Mouse (Mus musculus) hindbrain, embryonic 10.5 days (tissue): ENCODE results near the gene Rnf145. TPM values are rescaled to one million over a fixed set of nuclear protein-coding genes. Genes with fewer than 3 reads are reported as not detected.

Source experiments
- DNase-seq: peaks from one replicate; pipeline ENCODE4 v3.0.0-alpha.2; 2017; ENCODE audit warnings: low spot score
- H3K27ac ChIP-seq: fragments of 300-500 bp; sonication (generic); 2 replicates; pipeline ENCODE4 v1.5.1; 2016; ENCODE audit warnings: mild to moderate bottlenecking, moderate library complexity
- H3K27me3 ChIP-seq: fragments of 300-500 bp; sonication (generic); 2 replicates; pipeline ENCODE4 v1.6.1; 2016; ENCODE audit warnings: mild to moderate bottlenecking; ENCODE audit not compliant: poor library complexity, insufficient read depth, severe bottlenecking
- H3K36me3 ChIP-seq: fragments of 300-500 bp; sonication (generic); 2 replicates; pipeline ENCODE4 v1.6.1; 2016; ENCODE audit warnings: mild to moderate bottlenecking, moderate library complexity
- H3K4me1 ChIP-seq: fragments of 300-500 bp; sonication (generic); replicated peaks from 2 replicates; pipeline ENCODE4 v1.6.1; 2016; ENCODE audit warnings: mild to moderate bottlenecking
- H3K4me3 ChIP-seq: fragments of 300-500 bp; sonication (generic); 2 replicates; pipeline ENCODE4 v1.5.1; 2016; ENCODE audit warnings: mild to moderate bottlenecking, moderate library complexity
- H3K9me3 ChIP-seq: fragments of 300-500 bp; sonication (generic); 2 replicates; pipeline ENCODE4 v1.6.1; 2016; ENCODE audit warnings: mild to moderate bottlenecking, moderate library complexity
- WGBS: fragments of 180-500 bp; shearing (Covaris S2); methylation state at CpG from one replicate; pipeline ENCODE4 v1.1.7; 2016; 5-methylcytosine and 5-hydroxymethylcytosine counted together
- polyA plus RNA-seq: library from polyadenylated mRNA; unstranded; fragments of >200 nt; fragmentation: Nextera tagmentation; extraction: Ambion mirVana; gene quantifications from 2 replicates; pipeline ENCODE4 v1.2.1, GENCODE M21; 2016

Rnf145 gene
- polyA plus RNA-seq, 1 experiment from 2014 or later: 125 TPM

DNA sequence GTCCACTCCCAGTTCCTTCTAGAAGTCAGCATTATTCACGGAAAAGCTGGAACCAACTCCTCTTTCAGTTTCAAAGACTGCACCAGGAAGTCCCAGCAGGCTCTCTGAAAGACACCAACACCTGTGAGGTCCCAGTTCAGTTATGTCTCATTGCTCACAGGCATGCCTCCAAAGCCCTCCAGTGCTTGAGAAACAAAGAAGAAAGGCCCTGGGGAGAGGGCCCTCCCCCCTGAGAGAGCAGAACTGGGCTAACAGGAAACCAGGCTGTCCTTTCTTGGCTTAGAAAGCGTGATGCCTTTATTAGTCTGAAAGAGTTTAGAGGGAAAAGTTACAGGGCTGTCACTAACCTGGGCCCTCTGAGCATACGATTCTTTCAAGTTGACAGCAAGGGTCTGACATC, 22.5 kb upstream of the Rnf145 start:
- Histone ChIP-seq H3K36me3 (no peaks in the 10 kb centered on the region), H3K27me3 (no peaks in the 10 kb centered on the region), H3K9me3 (no peaks in the 10 kb centered on the region), H3K27ac (no peak overlapping the region), H3K4me3 (no peak overlapping the region), H3K4me1 (peaks cover 10% of the 10 kb centered on the region)
- no peak for DNase-seq
- WGBS: 55% methylated on average over 3 of the region's 3 CpGs

DNA sequence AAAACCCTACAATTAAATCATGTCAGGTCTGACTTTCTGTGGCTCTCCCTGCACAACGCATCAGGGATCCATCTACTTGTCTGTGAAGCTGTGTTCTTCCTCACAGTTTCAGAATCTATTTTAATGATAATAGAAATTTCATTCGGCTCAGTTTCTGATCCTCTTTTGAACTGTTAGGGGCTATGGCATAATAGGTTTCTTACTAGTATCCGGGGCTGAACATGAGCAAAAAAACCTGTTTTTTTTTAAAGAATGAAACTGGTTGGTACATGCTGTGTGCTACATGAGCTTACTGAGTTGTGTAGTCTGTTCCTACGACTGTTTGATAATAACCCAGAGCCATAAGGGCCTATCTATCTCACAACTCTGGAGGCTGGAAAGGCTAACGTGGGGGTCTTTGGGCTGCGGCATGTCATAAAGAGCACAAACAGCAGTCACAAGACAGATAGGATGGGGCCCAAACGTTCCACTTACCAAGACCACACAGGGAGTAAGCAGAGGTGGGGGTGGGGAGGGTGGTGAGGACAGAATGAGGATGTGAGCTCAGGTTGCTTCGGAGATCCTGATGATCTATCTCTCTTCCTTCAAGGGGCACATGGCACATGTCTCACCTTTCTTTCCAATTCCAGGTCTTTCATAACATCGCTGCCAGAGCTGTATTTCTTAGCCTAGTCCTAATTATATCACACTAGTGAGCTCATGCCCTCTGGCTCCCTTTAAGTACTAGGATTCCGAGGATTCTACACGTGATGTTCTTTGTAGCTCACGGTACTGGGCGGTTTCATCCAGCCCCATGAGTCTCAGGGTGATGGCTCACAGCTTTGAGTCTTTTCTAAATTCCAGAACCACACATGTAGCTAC, 20.1 kb upstream of the Rnf145 start:
- H3K27ac ChIP-seq: no peak overlapping the region
- H3K4me1 ChIP-seq: peaks cover 10% of the 10 kb centered on the region
- 79% methylated on average over 13 of the region's 13 CpGs for WGBS
- DNase-seq: no peak
- no peak overlapping the region for H3K4me3 ChIP-seq
- no peaks in the 10 kb centered on the region for H3K36me3 ChIP-seq
- H3K27me3 ChIP-seq: no peaks in the 10 kb centered on the region
- H3K9me3 ChIP-seq: no peaks in the 10 kb centered on the region

DNA sequence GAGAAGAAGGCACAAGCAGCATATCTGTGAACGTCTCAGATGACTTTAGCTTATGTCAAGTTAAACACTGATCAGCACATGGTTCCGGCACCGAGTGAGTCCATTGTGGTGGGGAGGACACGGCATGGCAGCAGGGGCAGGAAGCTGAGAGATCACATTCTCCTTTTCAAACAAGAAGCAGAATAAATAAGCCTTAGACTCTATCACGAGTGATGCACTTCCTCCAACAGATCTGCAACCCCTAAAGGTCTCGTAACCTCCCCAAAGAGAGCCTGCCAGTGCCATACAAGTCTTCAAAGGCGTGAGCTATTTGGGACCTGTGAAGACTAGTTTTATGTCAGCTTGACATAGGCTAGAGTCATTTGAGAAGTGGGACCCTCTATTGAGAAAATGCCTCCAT, 17.8 kb upstream of the Rnf145 start:
- Histone ChIP-seq H3K27me3 (no peaks in the 10 kb centered on the region), H3K36me3 (no peaks in the 10 kb centered on the region), H3K4me3 (no peak overlapping the region), H3K4me1 (peaks cover 10% of the 10 kb centered on the region), H3K27ac (no peak overlapping the region), H3K9me3 (no peaks in the 10 kb centered on the region)
- WGBS: 84% methylated on average over 7 of the region's 7 CpGs
- no peak for DNase-seq

DNA sequence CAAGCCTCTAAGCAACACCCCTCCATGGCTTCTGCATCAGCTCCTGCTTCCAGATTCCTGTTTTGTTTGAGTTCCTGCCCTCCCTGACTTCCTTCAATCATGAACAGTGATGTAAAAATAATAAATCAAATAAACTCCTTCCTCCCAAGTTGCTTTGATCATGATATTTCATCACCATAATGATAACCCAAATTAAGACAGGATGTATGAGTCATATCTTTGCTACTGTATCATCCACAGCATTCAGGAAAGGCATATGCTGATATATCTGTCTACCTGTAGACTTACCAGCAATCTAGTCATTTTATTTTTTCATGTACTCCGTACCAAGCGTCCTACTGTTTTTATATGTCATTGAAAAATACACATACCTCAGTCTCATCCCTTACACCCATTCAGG, 17.3 kb upstream of the Rnf145 start:
- no peaks in the 10 kb centered on the region for H3K27me3 ChIP-seq
- H3K27ac ChIP-seq: no peak overlapping the region
- no peak overlapping the region for H3K4me3 ChIP-seq
- peaks cover 5% of the 10 kb centered on the region for H3K4me1 ChIP-seq
- no peaks in the 10 kb centered on the region for H3K9me3 ChIP-seq
- H3K36me3 ChIP-seq: no peaks in the 10 kb centered on the region
- WGBS: 93% methylated on average over 2 of the region's 2 CpGs
- DNase-seq: no peak

DNA sequence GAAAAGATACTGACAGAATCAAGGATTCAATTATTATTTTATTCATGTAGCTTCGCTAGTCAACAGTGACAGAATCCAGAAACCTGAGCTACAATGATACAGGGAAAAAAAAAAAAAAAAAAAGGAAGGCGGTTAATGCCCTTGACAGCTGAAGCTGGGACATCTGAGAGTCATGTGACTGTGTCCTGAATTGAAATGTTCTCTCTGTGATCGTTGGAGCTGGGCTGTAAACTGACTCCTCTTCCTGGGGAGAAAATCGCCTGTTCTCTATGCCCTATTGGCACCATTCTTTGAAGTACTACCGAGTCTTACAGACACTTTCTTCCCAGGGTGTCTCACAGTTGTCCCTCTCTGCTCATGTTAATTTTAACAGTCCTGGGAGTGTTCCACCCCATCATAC, 15.8 kb upstream of the Rnf145 start:
- 38% methylated on average over 5 of the region's 5 CpGs for WGBS
- Histone ChIP-seq H3K4me1 (no peaks in the 10 kb centered on the region), H3K27ac (no peak overlapping the region), H3K4me3 (no peak overlapping the region), H3K27me3 (no peaks in the 10 kb centered on the region), H3K9me3 (no peaks in the 10 kb centered on the region), H3K36me3 (no peaks in the 10 kb centered on the region)
- DNase-seq: no peak

DNA sequence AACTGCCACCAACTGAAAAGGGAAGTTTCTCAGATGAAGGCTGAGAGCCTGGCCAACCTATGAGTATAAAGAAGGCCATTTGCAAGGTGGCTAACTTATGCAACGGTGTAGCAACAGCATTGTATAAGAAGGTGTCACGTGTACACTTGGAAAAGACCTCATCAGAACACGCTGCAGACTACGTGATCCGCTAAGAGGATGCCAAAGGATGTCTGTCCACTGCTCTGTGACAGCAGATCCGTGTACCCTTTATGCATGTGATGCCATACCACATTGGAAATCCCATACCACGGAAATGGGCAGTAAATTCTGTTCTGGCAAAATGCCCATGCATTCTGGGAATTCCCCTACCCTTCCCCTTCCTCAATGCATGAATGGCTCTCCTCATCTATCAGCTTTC, 14.6 kb upstream of the Rnf145 start:
- no peaks in the 10 kb centered on the region for H3K4me1 ChIP-seq
- H3K27me3 ChIP-seq: no peaks in the 10 kb centered on the region
- H3K36me3 ChIP-seq: no peaks in the 10 kb centered on the region
- 92% methylated on average over 7 of the region's 7 CpGs for WGBS
- no peak for DNase-seq
- H3K4me3 ChIP-seq: no peak overlapping the region
- no peak overlapping the region for H3K27ac ChIP-seq
- H3K9me3 ChIP-seq: no peaks in the 10 kb centered on the region

DNA sequence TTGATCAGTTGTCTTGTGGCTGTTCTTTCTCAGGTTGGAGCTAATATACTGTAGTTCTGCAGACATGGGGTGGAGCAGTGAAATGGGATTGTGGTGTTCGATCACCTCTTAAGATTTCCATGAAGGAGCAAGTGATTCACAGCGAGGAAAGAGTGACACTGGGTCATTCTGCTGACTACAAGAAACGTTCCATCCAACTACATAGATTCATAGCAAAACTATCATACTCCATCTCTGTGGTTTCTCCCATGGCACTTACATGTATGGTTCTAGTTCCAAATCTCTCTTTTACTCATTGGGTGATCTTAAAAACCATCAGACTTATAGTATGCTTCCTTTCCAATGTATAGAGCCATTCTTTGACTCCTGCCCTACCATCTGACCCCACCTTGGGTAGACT, 14.0 kb upstream of the Rnf145 start:
- Histone ChIP-seq H3K4me1 (no peaks in the 10 kb centered on the region), H3K27me3 (no peaks in the 10 kb centered on the region), H3K4me3 (no peak overlapping the region), H3K36me3 (no peaks in the 10 kb centered on the region), H3K27ac (no peak overlapping the region), H3K9me3 (no peaks in the 10 kb centered on the region)
- 85% methylated on average over 3 of the region's 3 CpGs for WGBS
- DNase-seq: no peak

DNA sequence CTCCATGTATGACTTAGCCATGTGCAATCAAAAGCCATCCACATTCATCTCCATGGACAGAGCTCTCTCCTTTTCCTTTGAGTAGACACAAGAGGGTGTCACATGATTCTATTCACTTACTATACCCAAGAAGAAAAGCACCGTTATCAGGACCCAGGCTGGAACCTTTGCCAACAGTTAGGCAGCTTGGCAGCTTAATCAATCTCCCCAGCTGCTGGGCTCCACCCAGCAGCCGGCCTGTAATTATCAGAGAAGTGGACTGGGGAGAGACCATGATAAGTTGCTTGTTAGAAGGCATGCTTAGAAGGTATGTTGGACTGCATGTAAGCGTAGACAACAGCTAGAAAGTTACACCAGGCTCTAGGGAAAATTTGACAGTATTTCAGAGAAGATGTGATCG, 9.9 kb upstream of the Rnf145 start:
- 79% methylated on average over 4 of the region's 4 CpGs for WGBS
- Histone ChIP-seq H3K27ac (no peak overlapping the region), H3K9me3 (no peaks in the 10 kb centered on the region), H3K36me3 (no peaks in the 10 kb centered on the region), H3K27me3 (no peaks in the 10 kb centered on the region), H3K4me3 (no peak overlapping the region), H3K4me1 (no peaks in the 10 kb centered on the region)
- no peak for DNase-seq

DNA sequence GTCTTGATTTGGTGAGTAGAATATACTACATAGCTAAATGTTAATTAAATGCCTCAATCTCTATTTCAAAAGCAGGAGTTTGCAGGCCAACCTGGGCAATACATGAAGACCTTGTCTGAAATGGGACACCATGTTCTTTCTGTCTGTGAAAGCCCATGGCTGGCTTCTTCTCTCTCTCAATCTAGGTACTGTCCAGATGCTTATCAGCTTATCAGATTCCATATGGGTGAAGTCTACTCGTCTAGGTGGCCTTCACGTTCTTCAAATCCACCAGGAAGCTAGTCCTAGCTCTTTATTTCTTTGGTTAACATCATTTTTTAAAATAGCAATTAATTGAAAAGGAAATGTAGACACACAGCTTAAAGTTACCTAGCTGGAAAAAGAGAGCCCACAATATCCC, 8.9 kb upstream of the Rnf145 start:
- 90% methylated on average over 2 of the region's 2 CpGs for WGBS

DNA sequence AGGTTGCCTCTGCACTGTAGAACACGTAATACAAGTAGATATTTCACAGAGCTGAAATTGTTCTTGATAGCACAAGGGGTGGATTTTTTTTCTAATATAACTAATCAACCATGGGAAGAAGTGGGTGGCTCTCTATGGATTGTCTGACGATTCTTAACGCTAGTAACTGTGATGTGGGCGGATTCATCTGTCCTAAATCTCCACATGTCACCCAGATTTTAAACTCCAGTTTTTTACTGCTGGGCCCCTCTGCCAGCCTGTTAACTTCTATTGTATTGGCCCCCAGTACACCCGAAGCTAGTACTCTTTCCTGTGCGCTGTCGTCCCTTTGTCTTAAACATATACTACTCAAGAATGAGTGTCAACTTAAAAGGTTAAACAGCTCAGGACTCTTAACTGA, 8.4 kb upstream of the Rnf145 start:
- H3K27me3 ChIP-seq: no peaks in the 10 kb centered on the region
- H3K27ac ChIP-seq: no peak overlapping the region
- H3K36me3 ChIP-seq: no peaks in the 10 kb centered on the region
- no peak for DNase-seq
- 83% methylated on average over 7 of the region's 7 CpGs for WGBS
- no peaks in the 10 kb centered on the region for H3K9me3 ChIP-seq
- no peak overlapping the region for H3K4me3 ChIP-seq
- H3K4me1 ChIP-seq: no peaks in the 10 kb centered on the region

More for the DNA sequence above, 8.9 kb upstream of the Rnf145 start:
- DNase-seq: no peak
- H3K4me3 ChIP-seq: no peak overlapping the region
- no peaks in the 10 kb centered on the region for H3K27me3 ChIP-seq
- no peak overlapping the region for H3K27ac ChIP-seq
- no peaks in the 10 kb centered on the region for H3K36me3 ChIP-seq
- H3K4me1 ChIP-seq: no peaks in the 10 kb centered on the region
- H3K9me3 ChIP-seq: no peaks in the 10 kb centered on the region

DNA sequence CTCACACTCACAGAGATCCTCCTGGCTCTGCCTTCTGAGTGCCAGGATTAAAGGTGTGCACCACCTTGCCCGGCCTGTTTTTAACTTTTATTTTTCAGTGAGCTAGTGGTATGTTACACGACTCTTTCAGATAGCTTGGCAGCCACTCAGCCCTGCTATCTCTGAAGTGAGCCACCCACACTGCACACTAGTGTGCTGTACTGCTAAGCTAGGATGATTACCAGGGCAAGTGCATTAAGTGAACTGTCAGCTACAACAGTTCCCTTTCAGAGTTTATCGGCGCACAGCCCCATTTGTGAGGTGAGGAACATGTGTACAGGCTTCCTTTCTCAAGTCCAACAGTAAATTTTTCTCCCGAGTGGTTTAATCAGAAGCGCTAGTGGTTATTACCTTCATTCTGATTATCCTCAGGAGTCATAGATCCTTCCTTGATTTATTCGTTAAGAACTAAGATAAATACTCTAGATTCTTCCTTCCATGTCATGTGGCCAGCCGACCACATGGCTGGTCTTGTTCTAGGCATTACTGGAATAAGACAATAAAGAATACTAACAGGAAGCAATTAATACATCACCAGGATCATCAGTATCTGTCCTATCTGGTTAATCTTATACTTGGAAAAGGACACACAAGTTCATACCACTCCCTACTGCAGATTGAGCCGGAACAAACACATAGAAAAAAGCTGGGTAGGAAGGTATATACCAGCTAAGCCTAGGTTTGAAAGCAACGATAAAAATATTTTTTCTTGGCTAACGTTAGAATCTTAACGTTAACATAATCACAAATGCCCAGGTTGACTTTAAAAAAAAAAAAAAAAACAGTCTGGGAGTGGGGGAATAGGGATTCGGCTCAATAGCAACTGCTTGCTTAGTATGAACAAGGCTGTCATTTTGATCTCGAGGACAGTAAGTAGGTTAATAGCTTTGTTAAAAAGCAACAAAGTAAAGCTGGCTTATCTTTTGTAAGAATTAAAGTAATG, 6.4 kb upstream of the Rnf145 start:
- WGBS: 85% methylated on average over 14 of the region's 14 CpGs
- no peaks in the 10 kb centered on the region for H3K9me3 ChIP-seq
- H3K27ac ChIP-seq: no peak overlapping the region
- no peaks in the 10 kb centered on the region for H3K27me3 ChIP-seq
- DNase-seq: no peak
- H3K4me3 ChIP-seq: no peak overlapping the region
- 0 out of 2 replicates have a peak, but pooled peaks cover 4% of the 10 kb centered on the region for H3K4me1 ChIP-seq
- no peaks in the 10 kb centered on the region for H3K36me3 ChIP-seq

DNA sequence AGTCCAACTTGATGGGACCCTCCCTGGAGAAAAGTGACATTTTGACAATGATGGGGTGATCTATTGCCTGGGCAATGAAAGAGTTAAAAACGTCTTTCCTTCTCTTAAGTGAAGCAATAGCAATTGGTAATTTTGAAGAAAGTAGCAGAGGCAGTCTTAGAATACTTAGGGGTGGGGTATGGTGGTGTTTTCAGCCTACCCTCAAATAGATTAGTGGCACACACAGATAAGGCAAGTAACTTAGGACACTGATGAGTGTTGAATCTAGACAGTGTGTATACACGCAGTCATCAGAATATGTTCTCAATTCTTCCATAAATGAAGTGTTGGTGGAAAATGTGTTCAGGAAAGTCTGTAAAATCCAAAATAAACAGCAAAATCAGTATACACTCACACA, 5.7 kb upstream of the Rnf145 start:
- H3K9me3 ChIP-seq: no peaks in the 10 kb centered on the region
- 72% methylated on average over 2 of the region's 2 CpGs for WGBS

DNA sequence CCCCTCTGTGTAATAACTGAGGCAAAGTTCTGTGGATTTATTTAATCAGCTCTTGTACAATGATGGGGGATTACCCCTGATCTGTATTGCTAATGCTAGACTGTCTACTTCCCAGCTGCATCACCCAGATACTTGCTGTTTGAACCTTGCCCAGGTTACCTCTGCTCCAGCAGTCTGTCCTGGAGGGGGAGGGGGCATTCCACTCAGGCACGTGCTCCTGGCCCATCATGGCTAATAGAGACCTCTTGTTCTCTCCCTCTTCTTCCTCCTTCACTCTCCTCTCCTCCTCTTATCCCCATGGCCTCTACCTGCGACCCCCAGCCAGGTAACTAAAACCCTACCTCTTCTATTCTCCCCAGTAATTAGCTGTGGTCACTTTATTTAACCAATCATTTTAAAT, 4.1 kb upstream of the Rnf145 start:
- 67% methylated on average over 2 of the region's 2 CpGs for WGBS
- Histone ChIP-seq H3K27ac (no peak overlapping the region), H3K4me1 (peaks cover 16% of the 10 kb centered on the region), H3K36me3 (no peaks in the 10 kb centered on the region), H3K4me3 (no peak overlapping the region), H3K9me3 (no peaks in the 10 kb centered on the region), H3K27me3 (no peaks in the 10 kb centered on the region)
- DNase-seq: no peak

More for the DNA sequence above, 5.7 kb upstream of the Rnf145 start:
- Histone ChIP-seq H3K27ac (no peak overlapping the region), H3K4me1 (peaks cover 9% of the 10 kb centered on the region), H3K4me3 (no peak overlapping the region), H3K27me3 (no peaks in the 10 kb centered on the region), H3K36me3 (no peaks in the 10 kb centered on the region)
- no peak for DNase-seq
